In genomic region chr10:20748938-20749337, GRCm38 (mm10) we compare ENCODE assay signal across 16 mouse cellular contexts.
"Had no signal": no experiment of that assay in that cellular context is flagged by ENCODE, and none has a peak within 500 bp of the region (broad histone marks: within the 10 kb centered on the region; RNA-seq: fewer than 3 reads in every experiment).

No protein-coding gene starts in this region.

- H3K27ac ChIP-seq: liver, embryonic 14.5 days; lung, embryonic 15.5 days; macrophage; midbrain, embryonic 13.5 days; midbrain, embryonic 15.5 days; neural tube, embryonic 12.5 days; stomach, embryonic 15.5 days; stomach, postnatal 0 days had no signal

- H3K27me3 ChIP-seq: lung, embryonic 15.5 days; megakaryocyte, embryonic 14.5 days; midbrain, embryonic 13.5 days; midbrain, embryonic 15.5 days; neural tube, embryonic 12.5 days; stomach, embryonic 15.5 days had no signal

- H3K4me3 ChIP-seq: lung, embryonic 15.5 days; megakaryocyte, embryonic 14.5 days; midbrain, embryonic 13.5 days; midbrain, embryonic 15.5 days; neural tube, embryonic 12.5 days; stomach, embryonic 15.5 days had no signal

- H3K36me3 ChIP-seq: lung, embryonic 15.5 days; midbrain, embryonic 13.5 days; midbrain, embryonic 15.5 days; neural tube, embryonic 12.5 days; stomach, embryonic 15.5 days had no signal

- H3K9ac ChIP-seq: liver, embryonic 14.5 days; lung, embryonic 15.5 days; midbrain, embryonic 13.5 days; midbrain, embryonic 15.5 days; neural tube, embryonic 12.5 days; stomach, embryonic 15.5 days had no signal

- DNase-seq: lung, adult 2 months; lung, postnatal 14 days; right cerebral cortex, postnatal 14 days; thymus, adult 2 months; thymus, postnatal 25 days; thymus, postnatal 4 days had no signal

- H3K4me2 ChIP-seq: lung, embryonic 15.5 days; midbrain, embryonic 11.5 days; midbrain, embryonic 13.5 days; midbrain, embryonic 15.5 days; neural tube, embryonic 12.5 days; stomach, embryonic 15.5 days had no signal

- H3K4me1 ChIP-seq: lung, embryonic 15.5 days; midbrain, embryonic 13.5 days; midbrain, embryonic 15.5 days; neural tube, embryonic 12.5 days; stomach, embryonic 15.5 days had no signal

- H3K9me3 ChIP-seq: lung, embryonic 15.5 days; midbrain, embryonic 13.5 days; midbrain, embryonic 15.5 days; neural tube, embryonic 12.5 days; stomach, embryonic 15.5 days had no signal

- ATAC-seq: midbrain, embryonic 13.5 days; midbrain, embryonic 15.5 days had no signal
